ENCODE assay signal across 28 mouse cellular contexts in genomic region chr13:101238860-101239259, GRCm38 (mm10).
"Had no signal": no experiment of that assay in that cellular context is flagged by ENCODE, and none has a peak within 500 bp of the region (broad histone marks: within the 10 kb centered on the region; RNA-seq: fewer than 3 reads in every experiment).

No protein-coding gene starts in this region.

- DNase-seq: cerebellum, adult 2 months; cerebellum, adult 8-10 months; cerebellum, adult 9-10 months; cerebellum, adult 9-11 months; cerebellum, postnatal 10 days; cerebellum, postnatal 14 days; cerebellum, postnatal 25 days; cerebellum, postnatal 36 days; embryo, embryonic 11 days; forebrain, postnatal 0 days; gastrocnemius, adult 2 months; gastrocnemius, postnatal 10 days; gastrocnemius, postnatal 14 days; gastrocnemius, postnatal 25 days; gastrocnemius, postnatal 36 days; heart, adult 18-20 months; heart, adult 2 months had no signal

- H3K4me3 ChIP-seq: embryonic facial prominence, embryonic 10.5 days; embryonic facial prominence, embryonic 12.5 days; embryonic facial prominence, embryonic 13.5 days; embryonic facial prominence, embryonic 15.5 days; erythroblast, embryonic 14.5 days; forebrain, embryonic 10.5 days; forebrain, embryonic 12.5 days; forebrain, embryonic 13.5 days; forebrain, embryonic 15.5 days; gastrocnemius, adult 2 months; heart, adult 2 months had no signal

- H3K27ac ChIP-seq: embryonic facial prominence, embryonic 10.5 days; embryonic facial prominence, embryonic 12.5 days; embryonic facial prominence, embryonic 13.5 days; embryonic facial prominence, embryonic 15.5 days; forebrain, embryonic 10.5 days; forebrain, embryonic 12.5 days; forebrain, embryonic 13.5 days; forebrain, embryonic 15.5 days; gastrocnemius, adult 2 months; heart, adult 2 months had no signal

- ATAC-seq: forebrain, embryonic 13.5 days; forebrain, embryonic 14.5 days; forebrain, embryonic 15.5 days; forebrain, embryonic 16.5 days; forebrain, postnatal 0 days had no signal
